Mouse (Mus musculus) CH12.LX (cell line): Measurements from ENCODE around the gene Tshb.
A peak's percentile ranks its signal among the peaks of the same experiment; 100 is the strongest.

Experiments used
- CHD2 ChIP-seq: IDR thresholded peaks from 2 replicates; pipeline ENCODE4 v1.6.1; 2011; ENCODE audit warnings: low read length, improper control_type of control experiment
- CTCF ChIP-seq, 2 experiments: IDR thresholded peaks in 1 of 2; conservative IDR thresholded peaks in 1 of 2; 2 replicates each; pipeline ENCODE4 v1.5.1; 2011 to 2012; ENCODE audit warnings: low read depth in 2 of 2, low read length in 2 of 2, improper control_type of control experiment in 1 of 2, inconsistent platforms in 1 of 2, mild to moderate bottlenecking in 1 of 2, moderate library complexity in 1 of 2
- E2F4 ChIP-seq: IDR thresholded peaks from 2 replicates; pipeline ENCODE4 v1.6.1; 2011; ENCODE audit warnings: low read depth, low read length, improper control_type of control experiment; ENCODE audit not compliant: insufficient replicate concordance
- MAFK ChIP-seq: IDR thresholded peaks from 2 replicates; pipeline ENCODE4 v1.6.1; 2011; ENCODE audit warnings: low read length, improper control_type of control experiment; ENCODE audit not compliant: insufficient replicate concordance
- POLR2A ChIP-seq: IDR thresholded peaks from 2 replicates; pipeline ENCODE4 v1.6.1; 2011; ENCODE audit warnings: low read depth, mild to moderate bottlenecking, improper control_type of control experiment, low read length
- RAD21 ChIP-seq: IDR thresholded peaks from 2 replicates; pipeline ENCODE4 v1.6.1; 2011; ENCODE audit warnings: low read depth, mild to moderate bottlenecking, low read length, improper control_type of control experiment, moderate library complexity
- RCOR1 ChIP-seq: conservative IDR thresholded peaks from 2 replicates; pipeline ENCODE4 v1.6.1; 2012; ENCODE audit warnings: low read depth, mild to moderate bottlenecking, inconsistent platforms, low read length, improper control_type of control experiment
- SIN3A ChIP-seq: IDR thresholded peaks from 2 replicates; pipeline ENCODE4 v1.6.1; 2012; ENCODE audit warnings: low read length, improper control_type of control experiment, inconsistent platforms
- UBTF ChIP-seq: IDR thresholded peaks from 2 replicates; pipeline ENCODE4 v1.6.1; 2012; ENCODE audit warnings: low read depth, mild to moderate bottlenecking, inconsistent platforms, low read length, improper control_type of control experiment, moderate library complexity
- USF1 ChIP-seq: IDR thresholded peaks from 2 replicates; pipeline ENCODE4 v1.6.1; 2014; ENCODE audit warnings: low read depth, mild to moderate bottlenecking, inconsistent platforms, low read length, improper control_type of control experiment

GRCm38 (mm10) chr3:102803937-102804336 lies 21.4 kb upstream of the Tshb start:
- TF ChIP-seq SIN3A = no peak
- TF ChIP-seq CTCF (conservative IDR thresholded peaks at IDR 0.05 in 1 of 2, IDR thresholded peaks at IDR 0.05 in 1 of 2; ENCODE audit: low read depth in 2 of 2, low read length in 2 of 2) = peak; percentile 35 to 88; a peak in 3 of 4 replicates
- TF ChIP-seq USF1 = no peak
- no peak for TF ChIP-seq MAFK
- TF ChIP-seq RAD21 = peak; percentile 80
- TF ChIP-seq POLR2A = no peak
- TF ChIP-seq CHD2 = no peak
- no peak for TF ChIP-seq RCOR1
- no peak for TF ChIP-seq E2F4
- TF ChIP-seq UBTF = no peak
